19 mouse cellular contexts compared by ENCODE assay signal in genomic region chr2:124322528-124323215, GRCm38 (mm10).
"Had no signal": no experiment of that assay in that cellular context is flagged by ENCODE, and none has a peak within 500 bp of the region (broad histone marks: within the 10 kb centered on the region; RNA-seq: fewer than 3 reads in every experiment).

No protein-coding gene starts in this region.

- ATAC-seq: liver, postnatal 0 days; midbrain, embryonic 16.5 days had no signal

- H3K4me3 ChIP-seq: kidney, embryonic 15.5 days; limb, embryonic 12.5 days; limb, embryonic 15.5 days; lung, embryonic 15.5 days; midbrain, embryonic 12.5 days; stomach, embryonic 15.5 days had no signal

- DNase-seq: kidney, adult 8-10 months; kidney, postnatal 10 days; kidney, postnatal 36 days; left cerebral cortex, postnatal 4 days; liver, postnatal 0 days; lung, postnatal 10 days; lung, postnatal 36 days; right cerebral cortex, adult 18-20 months; right cerebral cortex, postnatal 25 days; spleen, adult 18-20 months; thymus, postnatal 25 days had no signal

- H3K36me3 ChIP-seq: kidney, embryonic 15.5 days; limb, embryonic 12.5 days; limb, embryonic 15.5 days; lung, embryonic 15.5 days; midbrain, embryonic 12.5 days; stomach, embryonic 15.5 days had no signal

- H3K4me2 ChIP-seq: kidney, embryonic 15.5 days; limb, embryonic 12.5 days; limb, embryonic 15.5 days; liver, embryonic 11.5 days; lung, embryonic 15.5 days; midbrain, embryonic 12.5 days; stomach, embryonic 15.5 days had no signal

- H3K27me3 ChIP-seq: kidney, embryonic 15.5 days; limb, embryonic 12.5 days; limb, embryonic 15.5 days; lung, embryonic 15.5 days; midbrain, embryonic 12.5 days; stomach, embryonic 15.5 days had no signal
